Mouse (Mus musculus): ENCODE measurements around the gene Mrgprh. TPM values are rescaled to one million over a fixed set of nuclear protein-coding genes. Genes with fewer than 3 reads are reported as not detected.

The Mrgprh gene
- polyA plus RNA-seq, 1 experiment from 2014 or later, result not detected

- 86% methylated on average over 3 of the region's 3 CpGs for WGBS
- Histone ChIP-seq H3K27me3 (replicated peaks; ENCODE audit: control insufficient read depth, insufficient read depth, low read length) (no peaks in the 10 kb centered on the region), H3K4me3 (replicated peaks; ENCODE audit: low read length) (no peak overlapping the region), H3K36me3 (ENCODE audit: control insufficient read depth, insufficient read depth) (peaks cover 52% of the 10 kb centered on the region), H3K4me2 (ENCODE audit: low read length) (no peak overlapping the region), H3K4me1 (replicated peaks; ENCODE audit: control insufficient read depth, insufficient read depth, low read length) (no peaks in the 10 kb centered on the region), H3K9ac (replicated peaks; ENCODE audit: low read depth, low read length) (no peak overlapping the region), H3K27ac (ENCODE audit: low read length) (no peak overlapping the region), H3K9me3 (ENCODE audit: control insufficient read depth, low read length) (no peaks in the 10 kb centered on the region)
- ATAC-seq, result no peak
Observed at GRCm38 (mm10) chr17:12925001-12925400, 49.2 kb downstream of the Mrgprh start.

GRCm38 (mm10) chr17:12925703-12926180 lies 49.9 kb downstream of the Mrgprh start:
- H3K4me3 ChIP-seq (replicated peaks; ENCODE audit: low read length), result no peak overlapping the region
- H3K27me3 ChIP-seq (replicated peaks; ENCODE audit: control insufficient read depth, insufficient read depth, low read length), result no peaks in the 10 kb centered on the region
- no peaks in the 10 kb centered on the region for H3K4me1 ChIP-seq (replicated peaks; ENCODE audit: control insufficient read depth, insufficient read depth, low read length)
- no peak for ATAC-seq
- WGBS, result 87% methylated on average over 8 of the region's 8 CpGs
- H3K9ac ChIP-seq (replicated peaks; ENCODE audit: low read depth, low read length), result no peak overlapping the region
- no peaks in the 10 kb centered on the region for H3K9me3 ChIP-seq (ENCODE audit: control insufficient read depth, low read length)
- H3K27ac ChIP-seq (ENCODE audit: low read length), result no peak overlapping the region
- H3K36me3 ChIP-seq (ENCODE audit: control insufficient read depth, insufficient read depth), result peaks cover 46% of the 10 kb centered on the region
- no peak overlapping the region for H3K4me2 ChIP-seq (ENCODE audit: low read length)

Small RNAs within 50 kb of the gene (microRNA-seq; reads per million reads assigned to microRNA genes)
- not detected for gene Gm24085

Other genes with a start within 250 kb of the Mrgprh start
- not detected in 2 replicates for gene Slc22a1, start 200.2 kb upstream of the Mrgprh start, polyA plus RNA-seq (2015; fragmentation: Nextera tagmentation; extraction: Ambion mirVana)
- 11.9 TPM in 2 replicates for gene Igf2r, start 106.4 kb upstream of the Mrgprh start, polyA plus RNA-seq (2015; fragmentation: Nextera tagmentation; extraction: Ambion mirVana)
- 0.43 and 0.50 TPM in 2 replicates for gene Mas1, start 7.9 kb upstream of the Mrgprh start, polyA plus RNA-seq (2015; fragmentation: Nextera tagmentation; extraction: Ambion mirVana)
- 2.2 and 2.3 TPM in 2 replicates for gene Pnldc1, start 34.2 kb downstream of the Mrgprh start, polyA plus RNA-seq (2015; fragmentation: Nextera tagmentation; extraction: Ambion mirVana)
- 410 and 457 TPM in 2 replicates for gene Tcp1, start 39.7 kb downstream of the Mrgprh start, polyA plus RNA-seq (2015; fragmentation: Nextera tagmentation; extraction: Ambion mirVana)
- 122 and 126 TPM in 2 replicates for gene Mrpl18, start 40.3 kb downstream of the Mrgprh start, polyA plus RNA-seq (2015; fragmentation: Nextera tagmentation; extraction: Ambion mirVana)
- gene Acat3, start 64.6 kb downstream of the Mrgprh start, polyA plus RNA-seq (2015; fragmentation: Nextera tagmentation; extraction: Ambion mirVana), result 1.0 and 1.1 TPM in 2 replicates
- gene Acat2, start 84.7 kb downstream of the Mrgprh start, polyA plus RNA-seq (2015; fragmentation: Nextera tagmentation; extraction: Ambion mirVana), result 336 and 338 TPM in 2 replicates
- 155 and 168 TPM in 2 replicates for gene Wtap, start 118.1 kb downstream of the Mrgprh start, polyA plus RNA-seq (2015; fragmentation: Nextera tagmentation; extraction: Ambion mirVana)
- 107 and 120 TPM in 2 replicates for gene Sod2, start 130.8 kb downstream of the Mrgprh start, polyA plus RNA-seq (2015; fragmentation: Nextera tagmentation; extraction: Ambion mirVana)
- gene Gpr31b, start 176.3 kb downstream of the Mrgprh start, polyA plus RNA-seq (2015; fragmentation: Nextera tagmentation; extraction: Ambion mirVana), result 0.25 and 0.58 TPM in 2 replicates
- 0.17 TPM in 1 of 2 replicates, not detected in the other for gene Tcp10b, start 185.1 kb downstream of the Mrgprh start, polyA plus RNA-seq (2015; fragmentation: Nextera tagmentation; extraction: Ambion mirVana)